Mouse (Mus musculus) stomach, embryonic 14.5 days (tissue): ENCODE measurements around the gene Gtf2e1. TPM values are rescaled to one million over a fixed set of nuclear protein-coding genes. Genes with fewer than 3 reads are reported as not detected.

ENCODE experiments used
- ATAC-seq: fragments of 200-750 bp; cut with Nextera tagmentation; 2 replicates; pipeline ENCODE4 v1.8.0; 2017; ENCODE audit warnings: low read depth, moderate TSS enrichment; ENCODE audit not compliant: insufficient number of reproducible peaks, insufficient read depth, low FRiP score
- H3K27ac ChIP-seq: fragments of 300-500 bp; sonication (generic); 2 replicates; pipeline ENCODE4 v1.5.1; 2014; ENCODE audit warnings: mild to moderate bottlenecking, low read length, moderate library complexity, mixed read lengths
- H3K27me3 ChIP-seq: fragments of 300-500 bp; sonication (generic); 2 replicates; pipeline ENCODE4 v1.6.1; 2014; ENCODE audit warnings: low read length, control low read depth, mixed read lengths; ENCODE audit not compliant: control insufficient read depth, insufficient read depth
- H3K36me3 ChIP-seq: fragments of 300-500 bp; sonication (generic); 2 replicates; pipeline ENCODE4 v1.6.1; 2014; ENCODE audit warnings: mild to moderate bottlenecking, control low read depth, low read length, moderate library complexity, mixed read lengths; ENCODE audit not compliant: control insufficient read depth, insufficient read depth
- H3K4me1 ChIP-seq: fragments of 300-500 bp; sonication (generic); 2 replicates; pipeline ENCODE4 v1.6.1; 2014; ENCODE audit warnings: low read length, control low read depth, mixed read lengths; ENCODE audit not compliant: control insufficient read depth, insufficient read depth
- H3K4me2 ChIP-seq: fragments of 300-500 bp; sonication (generic); replicated peaks from 2 replicates; pipeline ENCODE4 v1.6.1; 2014; ENCODE audit warnings: low read depth, low read length, control low read depth
- H3K4me3 ChIP-seq: fragments of 300-500 bp; sonication (generic); 2 replicates; pipeline ENCODE4 v1.5.1; 2014; ENCODE audit warnings: low read depth, low read length, control low read depth
- H3K9ac ChIP-seq: fragments of 300-500 bp; sonication (generic); replicated peaks from 2 replicates; pipeline ENCODE4 v1.6.1; 2014; ENCODE audit warnings: low read depth, mild to moderate bottlenecking, control low read depth, low read length, moderate library complexity, mixed read lengths
- H3K9me3 ChIP-seq: fragments of 300-500 bp; sonication (generic); 2 replicates; pipeline ENCODE4 v1.6.1; 2016; ENCODE audit warnings: low read depth, low read length, control low read depth; ENCODE audit not compliant: control insufficient read depth
- WGBS: fragments of 180-500 bp; shearing (Covaris S2); extraction: QIAGEN DNeasy Blood & Tissue Kit; methylation state at CpG from one replicate; pipeline ENCODE4 v1.1.7; 2014; 5-methylcytosine and 5-hydroxymethylcytosine counted together
- polyA plus RNA-seq: library from polyadenylated mRNA; unstranded; fragments of >200 nt; fragmentation: Nextera tagmentation; extraction: Ambion mirVana; gene quantifications from 2 replicates; pipeline ENCODE4 v1.2.1, GENCODE M21; 2014

Gene Gtf2e1
- polyA plus RNA-seq, 1 experiment from 2014 or later: 25.0 TPM

GRCm38 (mm10) chr16:37486826-37487612 lies 52.6 kb downstream of the Gtf2e1 start:
- WGBS: 91% methylated on average over 3 of the region's 3 CpGs
- H3K27me3 ChIP-seq: no peaks in the 10 kb centered on the region

GRCm38 (mm10) chr16:37478311-37479291 lies 61.0 kb downstream of the Gtf2e1 start:
- Histone ChIP-seq H3K4me2 (no peak overlapping the region), H3K4me3 (no peak overlapping the region), H3K4me1 (no peaks in the 10 kb centered on the region), H3K27ac (no peak overlapping the region), H3K9me3 (no peaks in the 10 kb centered on the region), H3K9ac (no peak overlapping the region), H3K27me3 (no peaks in the 10 kb centered on the region), H3K36me3 (no peaks in the 10 kb centered on the region)
- WGBS: 87% methylated on average over 10 of the region's 10 CpGs
- no peak for ATAC-seq

More at GRCm38 (mm10) chr16:37486826-37487612, 52.6 kb downstream of the Gtf2e1 start:
- H3K9ac ChIP-seq: no peak overlapping the region
- H3K4me1 ChIP-seq: 0 out of 2 replicates have a peak, but pooled peaks cover 3% of the 10 kb centered on the region
- H3K4me3 ChIP-seq: no peak overlapping the region
- no peak overlapping the region for H3K27ac ChIP-seq
- ATAC-seq: no peak
- no peaks in the 10 kb centered on the region for H3K9me3 ChIP-seq
- H3K36me3 ChIP-seq: no peaks in the 10 kb centered on the region
- no peak overlapping the region for H3K4me2 ChIP-seq

- Histone ChIP-seq H3K27ac (no peak overlapping the region), H3K36me3 (no peaks in the 10 kb centered on the region), H3K4me2 (no peak overlapping the region), H3K4me3 (no peak overlapping the region), H3K9me3 (no peaks in the 10 kb centered on the region), H3K27me3 (no peaks in the 10 kb centered on the region), H3K9ac (no peak overlapping the region), H3K4me1 (no peaks in the 10 kb centered on the region; the same call in 1 of the 2 replicates)
- 64% methylated on average over 5 of the region's 5 CpGs for WGBS
- ATAC-seq: no peak
These were observed 66.8 kb downstream of the Gtf2e1 start for GRCm38 (mm10) chr16:37472620-37473312.

- Histone ChIP-seq H3K9ac (no peak overlapping the region), H3K27me3 (no peaks in the 10 kb centered on the region), H3K9me3 (no peaks in the 10 kb centered on the region), H3K4me3 (no peak overlapping the region), H3K27ac (no peak overlapping the region), H3K36me3 (no peaks in the 10 kb centered on the region), H3K4me2 (no peak overlapping the region), H3K4me1 (no peaks in the 10 kb centered on the region; the same call in 1 of the 2 replicates)
- ATAC-seq: no peak
- WGBS: 78% methylated on average over 3 of the region's 3 CpGs
These were observed 70.0 kb downstream of the Gtf2e1 start for GRCm38 (mm10) chr16:37469595-37469994.

GRCm38 (mm10) chr16:37463981-37464380 lies 75.6 kb downstream of the Gtf2e1 start:
- no peak overlapping the region for H3K4me2 ChIP-seq
- 92% methylated on average over 6 of the region's 6 CpGs for WGBS
- no peak overlapping the region for H3K27ac ChIP-seq
- H3K9me3 ChIP-seq: no peaks in the 10 kb centered on the region
- no peak overlapping the region for H3K4me3 ChIP-seq
- H3K4me1 ChIP-seq: no peaks in the 10 kb centered on the region
- H3K36me3 ChIP-seq: no peaks in the 10 kb centered on the region
- H3K9ac ChIP-seq: no peak overlapping the region
- H3K27me3 ChIP-seq: no peaks in the 10 kb centered on the region
- ATAC-seq: no peak

- no peak for ATAC-seq
- Histone ChIP-seq H3K27ac (no peak overlapping the region), H3K27me3 (no peaks in the 10 kb centered on the region), H3K36me3 (no peaks in the 10 kb centered on the region), H3K4me1 (no peaks in the 10 kb centered on the region), H3K9ac (no peak overlapping the region), H3K4me3 (no peak overlapping the region), H3K9me3 (no peaks in the 10 kb centered on the region), H3K4me2 (no peak overlapping the region)
- WGBS: 75% methylated on average over 4 of the region's 4 CpGs
These were observed 76.7 kb downstream of the Gtf2e1 start for GRCm38 (mm10) chr16:37462886-37463285.

GRCm38 (mm10) chr16:37461601-37462000 lies 78.0 kb downstream of the Gtf2e1 start:
- H3K27me3 ChIP-seq: no peaks in the 10 kb centered on the region
- no peaks in the 10 kb centered on the region for H3K9me3 ChIP-seq
- H3K4me2 ChIP-seq: no peak overlapping the region
- WGBS: 91% methylated on average over 4 of the region's 4 CpGs
- no peak overlapping the region for H3K9ac ChIP-seq
- H3K36me3 ChIP-seq: no peaks in the 10 kb centered on the region
- H3K27ac ChIP-seq: no peak overlapping the region
- no peak for ATAC-seq
- no peaks in the 10 kb centered on the region for H3K4me1 ChIP-seq
- no peak overlapping the region for H3K4me3 ChIP-seq
